Mouse (Mus musculus): Measurements from ENCODE around the gene Scn8a.

Scn8a gene

DNA sequence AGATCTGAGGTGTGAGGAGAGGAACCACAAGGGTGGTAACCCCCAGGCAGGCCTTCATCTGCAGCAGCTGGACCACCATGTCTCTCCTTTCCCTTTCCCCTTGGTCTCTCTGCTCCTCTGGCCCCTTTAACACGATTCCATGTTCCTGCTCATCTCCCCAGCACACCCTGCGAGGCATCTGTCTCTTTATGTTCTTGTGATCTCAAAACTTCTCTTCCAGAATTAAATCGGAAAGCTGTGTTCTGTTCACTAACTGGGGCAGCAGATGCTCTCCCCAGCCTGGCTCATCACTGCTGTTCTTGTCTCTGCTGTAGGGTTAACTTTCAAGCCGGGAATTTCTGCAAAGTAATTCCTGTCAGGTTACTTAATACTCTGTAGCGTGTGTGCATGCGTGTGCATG is 91.3 kb downstream of the Scn8a start:
- DNase-seq, result no peak

DNA sequence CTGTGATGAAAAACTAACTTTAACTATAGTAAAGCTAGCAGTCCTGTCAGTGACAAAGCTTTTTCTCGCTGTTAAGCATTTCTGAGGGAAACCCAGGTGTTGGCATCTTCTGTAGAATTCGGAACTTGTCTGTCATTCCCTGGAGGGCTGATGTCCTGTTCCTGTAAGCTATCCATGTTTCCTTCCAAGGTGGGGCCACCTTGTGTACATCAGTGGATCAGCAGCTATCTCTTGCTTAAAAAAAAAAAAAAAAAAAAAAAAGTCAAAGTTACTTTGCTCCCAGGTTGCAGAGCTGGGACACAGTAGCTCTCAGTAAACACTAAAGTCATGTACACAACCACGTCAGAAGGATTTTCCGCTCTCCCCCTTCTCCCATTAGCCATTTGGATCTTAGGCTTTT is 91.9 kb downstream of the Scn8a start:
- DNase-seq, result no peak

DNA sequence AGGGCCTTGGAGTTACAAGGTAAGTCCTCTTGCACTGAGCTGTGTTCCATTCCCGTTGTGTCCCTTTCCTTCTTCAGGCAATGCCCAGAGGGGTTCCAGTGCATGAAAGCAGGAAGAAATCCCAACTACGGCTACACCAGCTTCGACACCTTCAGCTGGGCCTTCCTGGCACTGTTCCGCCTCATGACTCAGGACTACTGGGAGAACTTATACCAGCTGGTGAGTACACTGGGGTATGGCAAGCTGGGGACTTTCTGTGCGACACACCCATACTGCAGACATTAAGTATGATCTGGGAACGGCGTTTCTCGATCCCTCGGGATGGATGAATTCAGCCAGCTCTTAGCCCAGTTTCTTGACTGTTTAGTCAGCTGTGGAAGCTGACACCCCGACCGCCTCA is 101.8 kb downstream of the Scn8a start:
- DNase-seq, result no peak

DNA sequence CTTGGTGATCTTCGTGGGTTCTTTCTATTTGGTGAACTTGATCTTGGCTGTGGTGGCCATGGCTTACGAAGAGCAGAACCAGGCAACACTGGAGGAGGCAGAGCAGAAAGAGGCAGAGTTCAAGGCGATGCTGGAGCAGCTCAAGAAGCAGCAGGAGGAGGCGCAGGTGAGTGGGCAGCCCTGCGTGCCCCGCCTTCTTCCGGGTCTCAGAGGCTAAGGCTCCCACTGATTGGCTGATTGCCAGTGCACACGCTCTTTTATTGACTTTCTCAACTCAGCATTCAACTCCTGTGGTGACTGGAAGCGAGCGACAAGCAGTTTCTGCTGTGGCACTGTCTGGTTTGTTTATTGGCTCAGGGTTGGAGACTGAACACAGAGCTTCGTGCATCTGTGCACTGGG is 103.1 kb downstream of the Scn8a start:
- DNase-seq, result no peak

DNA sequence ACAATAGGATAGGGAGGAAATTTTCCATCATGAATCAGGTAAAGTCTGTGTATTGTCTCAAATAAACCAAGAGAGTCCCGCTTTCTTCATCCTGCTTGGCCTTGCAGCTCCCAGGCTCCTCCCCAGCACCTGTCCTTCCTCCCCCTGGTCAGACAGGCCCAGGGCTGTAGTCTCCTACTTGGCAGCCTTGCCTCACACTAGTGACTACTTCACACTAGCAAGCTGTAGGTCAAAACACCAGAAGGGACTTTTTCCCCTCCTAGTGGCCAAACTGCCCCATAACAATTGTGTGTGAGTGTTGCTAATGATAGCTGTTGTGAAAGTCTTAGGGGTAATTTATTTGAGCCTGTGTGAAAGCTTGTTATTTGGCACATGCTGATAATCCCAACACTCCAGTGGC is 105.0 kb downstream of the Scn8a start:
- DNase-seq, result no peak

DNA sequence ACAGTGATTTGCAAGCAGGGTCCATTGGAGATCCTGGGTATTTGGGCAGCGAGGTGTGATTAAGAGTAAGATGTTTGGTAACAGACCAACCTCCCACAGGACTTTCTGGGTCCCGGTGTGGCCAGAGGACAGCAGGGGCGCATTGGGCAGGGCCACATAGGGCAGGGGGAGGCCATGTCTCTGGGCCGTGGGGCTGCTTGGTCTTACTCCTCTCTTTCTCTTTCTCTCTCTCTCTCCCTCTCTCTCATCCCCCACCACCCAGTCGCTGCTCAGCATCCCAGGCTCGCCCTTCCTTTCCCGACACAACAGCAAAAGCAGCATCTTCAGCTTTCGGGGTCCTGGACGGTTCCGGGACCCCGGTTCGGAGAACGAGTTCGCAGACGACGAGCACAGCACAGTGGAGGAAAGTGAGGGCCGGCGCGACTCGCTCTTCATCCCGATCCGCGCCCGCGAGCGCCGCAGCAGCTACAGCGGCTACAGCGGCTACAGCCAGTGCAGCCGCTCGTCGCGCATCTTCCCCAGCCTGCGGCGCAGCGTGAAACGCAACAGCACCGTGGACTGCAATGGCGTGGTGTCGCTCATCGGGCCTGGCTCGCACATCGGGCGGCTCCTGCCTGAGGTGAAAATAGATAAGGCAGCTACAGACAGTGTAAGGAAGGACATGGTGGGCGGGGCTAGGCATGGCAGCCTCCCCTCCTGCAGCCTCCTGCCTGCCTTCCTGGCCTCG is 113.9 kb downstream of the Scn8a start:
- no peak for DNase-seq

DNA sequence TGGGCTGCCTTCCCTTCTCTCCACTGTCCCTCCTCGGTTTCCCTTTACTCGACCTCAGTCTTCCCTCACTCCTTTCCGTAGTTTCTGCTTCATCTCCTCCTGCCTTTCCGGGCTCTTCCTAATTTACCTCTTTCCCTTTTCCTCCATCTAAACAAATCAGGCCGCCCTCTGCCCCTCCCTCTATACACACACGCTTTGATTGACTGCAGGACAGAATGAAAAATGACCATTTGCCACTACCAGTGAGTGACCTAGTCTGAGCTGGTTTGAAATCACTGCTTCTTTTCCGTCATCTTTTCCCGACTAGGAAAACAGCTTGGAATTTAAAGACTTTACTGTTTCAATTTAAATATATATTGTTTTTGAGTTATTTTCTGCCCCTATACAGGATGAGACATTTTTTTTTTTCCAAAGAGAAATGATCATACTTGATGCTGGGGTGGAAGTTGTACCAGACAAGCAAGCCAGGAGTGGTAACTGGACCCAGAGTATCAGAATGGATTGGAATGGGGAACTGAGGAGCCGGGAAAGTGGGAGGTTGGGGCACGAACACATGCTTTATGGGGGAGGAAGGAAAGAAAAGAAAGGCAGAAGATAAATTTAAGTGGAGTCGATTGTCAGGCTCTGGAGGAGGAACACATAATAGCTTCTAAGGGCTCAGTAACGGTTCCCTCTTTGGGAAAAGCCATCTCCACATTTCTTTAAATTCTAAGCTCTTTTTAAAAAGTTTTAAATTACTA is 114.7 kb downstream of the Scn8a start:
- no peak for DNase-seq

DNA sequence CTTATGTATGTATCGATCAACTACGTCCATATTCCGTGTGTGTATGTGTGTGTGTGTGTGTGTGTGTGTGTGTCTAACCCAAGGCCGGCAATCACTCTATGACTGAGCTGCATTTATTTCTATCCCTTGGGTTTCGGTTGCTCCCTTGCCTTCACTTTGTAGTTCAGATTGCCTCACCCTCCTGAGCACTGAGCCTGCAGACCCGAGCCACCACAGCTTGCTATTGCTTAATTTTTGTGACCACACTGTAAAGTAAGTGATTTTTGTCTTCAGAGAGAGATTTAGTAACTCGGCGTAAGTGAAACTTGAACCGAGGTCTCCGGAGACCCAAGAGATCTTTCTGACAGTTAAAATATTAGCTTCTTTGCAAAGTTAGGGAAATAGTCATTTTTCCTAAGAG is 116.8 kb downstream of the Scn8a start:
- DNase-seq, result no peak

DNA sequence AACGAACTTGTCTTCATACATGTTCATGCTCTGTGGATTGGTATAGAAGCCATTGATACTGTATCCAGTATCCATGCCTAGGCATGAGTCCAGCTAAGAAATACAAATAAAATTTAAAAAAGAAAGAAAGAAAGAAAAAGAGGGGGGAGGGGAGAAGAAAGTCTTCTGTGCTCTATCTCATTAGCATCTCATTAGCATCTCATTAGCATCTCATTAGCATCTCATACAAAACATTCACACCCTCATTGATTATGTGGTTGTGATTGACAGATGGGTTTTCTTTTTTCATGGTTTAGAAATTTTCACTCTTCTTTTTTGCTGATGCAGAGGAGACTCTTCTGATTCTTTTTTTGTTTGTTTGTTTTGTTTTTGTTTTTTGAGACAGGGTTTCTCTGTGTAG is 117.4 kb downstream of the Scn8a start:
- DNase-seq, result no peak

DNA sequence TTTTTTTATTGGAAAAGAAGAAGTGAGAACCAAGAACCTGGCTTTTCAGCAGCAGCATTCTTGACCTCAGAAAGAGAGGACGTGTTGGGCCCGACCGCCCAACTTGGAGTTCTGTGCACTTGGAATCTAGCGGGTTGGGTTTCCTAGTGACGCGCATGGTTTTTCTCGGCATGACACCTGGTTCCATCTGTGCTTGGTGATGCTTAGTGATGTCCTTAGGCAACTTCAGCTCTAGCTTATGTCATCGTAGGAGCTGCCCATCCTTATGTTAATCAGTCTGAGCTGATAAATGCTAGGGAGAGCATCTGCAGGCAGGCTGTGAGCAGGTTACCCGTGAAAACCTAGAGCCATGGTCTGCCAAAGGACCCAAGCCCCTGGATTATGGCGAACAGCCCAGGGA is 120.6 kb downstream of the Scn8a start:
- DNase-seq, result no peak

DNA sequence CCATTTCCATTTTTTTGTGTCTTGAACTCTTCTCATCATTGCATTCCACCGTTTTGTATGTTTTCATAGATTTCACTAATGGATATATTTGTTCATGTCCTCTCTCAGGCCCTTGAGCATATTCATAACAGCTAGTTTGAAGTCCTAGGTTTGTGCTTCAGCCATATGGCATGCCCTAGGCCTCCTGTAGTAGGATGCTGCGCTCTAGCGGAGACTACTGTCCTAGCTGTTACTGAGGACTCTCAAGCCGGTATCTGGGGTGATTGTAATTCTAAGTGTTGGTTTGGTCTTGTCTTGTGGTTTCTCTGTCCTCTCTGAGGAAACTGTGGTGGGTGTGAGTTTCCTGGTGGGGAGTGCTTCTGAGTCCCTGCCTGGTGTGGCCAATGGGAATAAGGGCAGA is 127.4 kb downstream of the Scn8a start:
- DNase-seq, result peak; percentile 56

DNA sequence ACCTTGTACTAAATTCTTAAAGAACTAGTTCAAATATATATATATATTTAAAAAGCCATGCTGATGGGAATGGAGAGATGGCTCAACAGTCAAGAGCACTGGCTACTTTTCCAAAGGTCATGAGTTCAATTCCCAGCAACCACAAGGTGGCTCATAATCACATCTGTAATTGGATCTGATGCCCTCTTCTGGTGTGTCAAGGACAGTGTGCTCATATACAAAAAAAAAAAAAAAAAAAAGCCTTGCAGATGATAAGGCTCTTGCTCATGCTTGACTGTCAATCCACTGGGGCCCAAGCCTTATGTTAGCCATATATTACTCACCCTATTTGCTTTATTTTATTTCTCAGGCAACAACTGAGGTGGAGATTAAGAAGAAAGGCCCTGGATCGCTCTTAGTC is 132.0 kb downstream of the Scn8a start:
- DNase-seq, result no peak

DNA sequence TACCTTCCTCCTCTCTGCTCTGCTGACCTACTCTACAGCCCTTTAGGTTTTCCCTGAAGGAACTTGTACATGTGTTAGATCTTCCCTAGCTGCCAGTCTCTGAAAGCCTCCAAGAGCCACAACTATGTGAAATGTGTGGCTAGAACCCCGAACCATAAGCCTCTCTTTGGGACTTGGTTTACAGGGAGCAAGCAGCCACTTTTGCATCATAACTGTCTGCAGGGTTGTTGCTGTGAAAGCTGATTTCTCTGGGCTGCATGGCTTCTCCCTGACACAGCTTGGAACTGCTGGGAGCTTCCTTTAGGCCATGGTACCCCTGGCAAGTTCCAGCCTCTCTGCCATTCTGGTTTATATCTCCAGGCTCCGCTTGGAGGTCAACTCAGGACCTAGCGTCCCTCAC is 132.8 kb downstream of the Scn8a start:
- no peak for DNase-seq

DNA sequence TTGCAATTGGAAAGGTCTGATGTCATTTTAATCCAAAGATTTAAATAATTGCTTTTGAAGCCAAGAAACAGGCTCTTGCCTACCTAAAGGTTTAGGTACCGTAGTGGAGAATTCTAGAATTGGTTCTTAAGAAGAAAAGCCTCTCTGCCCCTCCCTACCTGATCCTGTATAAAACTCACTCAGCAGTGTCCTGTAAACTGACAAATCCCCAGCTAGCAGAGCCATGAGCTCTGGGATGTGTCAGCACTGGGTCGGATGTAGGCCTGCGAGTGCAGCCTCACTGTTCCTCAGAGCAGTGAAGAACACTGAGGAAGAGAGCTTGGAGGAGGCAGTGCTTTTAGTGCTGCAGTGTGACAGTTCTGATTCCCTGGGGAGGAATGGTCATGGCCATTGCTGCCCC is 134.9 kb downstream of the Scn8a start:
- no peak for DNase-seq

DNA sequence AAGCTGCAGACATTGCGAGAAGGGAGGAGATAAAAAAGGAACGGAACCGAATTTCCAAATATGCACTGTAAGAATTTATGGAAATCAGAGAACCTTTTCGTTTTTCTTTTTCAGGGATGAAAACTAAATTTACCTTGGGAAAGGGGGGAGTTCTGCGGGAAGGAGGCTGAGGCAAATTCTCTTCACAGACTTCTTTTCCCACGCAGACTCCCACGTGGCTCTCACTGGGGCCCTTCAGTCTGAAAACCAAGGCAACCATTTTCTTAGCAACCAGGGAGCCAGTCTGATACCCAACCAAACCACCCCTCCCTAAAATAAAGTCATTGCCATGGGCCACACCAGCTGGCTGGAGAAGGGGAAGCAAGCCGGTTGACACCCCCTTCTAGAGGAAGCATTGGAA is 136.1 kb downstream of the Scn8a start:
- DNase-seq, result no peak

DNA sequence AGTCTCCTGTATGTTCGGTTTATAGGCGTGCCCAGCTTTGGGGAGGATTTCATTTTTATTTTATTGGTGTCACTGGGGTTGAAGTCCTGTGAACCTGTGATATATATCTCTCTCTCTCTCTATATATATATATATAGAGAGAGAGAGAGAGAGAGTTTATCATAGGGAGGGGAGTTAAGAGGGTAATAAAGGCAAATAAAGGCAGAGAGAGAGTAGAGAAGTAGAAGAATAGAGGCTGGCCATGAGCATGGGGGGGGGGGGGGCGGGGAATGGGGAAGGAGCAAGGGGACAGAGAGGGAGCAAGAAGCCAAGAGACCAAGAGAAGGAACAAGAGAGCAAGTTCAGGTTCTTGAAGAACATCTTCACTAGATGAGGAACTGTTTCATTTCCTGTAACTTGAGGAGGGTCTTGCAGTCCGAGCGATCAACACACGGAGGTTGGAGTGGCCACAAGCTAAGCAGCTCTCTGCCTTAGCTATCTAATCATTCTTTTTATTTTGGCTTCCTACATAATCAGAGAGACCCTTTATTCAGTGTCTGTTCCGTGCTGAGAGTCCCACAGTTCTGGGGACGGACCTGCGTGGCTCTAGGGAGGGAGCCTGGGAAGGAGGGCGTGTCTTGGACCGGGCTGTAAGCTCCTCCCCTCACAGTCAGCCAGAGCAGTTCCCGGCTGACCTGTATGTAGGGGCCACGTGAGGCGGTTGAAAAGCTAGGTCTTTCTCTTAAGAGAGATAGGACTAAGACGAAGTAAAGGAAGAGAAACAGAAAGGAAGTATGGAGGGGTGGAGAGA is 136.8 kb downstream of the Scn8a start:
- no peak for DNase-seq

DNA sequence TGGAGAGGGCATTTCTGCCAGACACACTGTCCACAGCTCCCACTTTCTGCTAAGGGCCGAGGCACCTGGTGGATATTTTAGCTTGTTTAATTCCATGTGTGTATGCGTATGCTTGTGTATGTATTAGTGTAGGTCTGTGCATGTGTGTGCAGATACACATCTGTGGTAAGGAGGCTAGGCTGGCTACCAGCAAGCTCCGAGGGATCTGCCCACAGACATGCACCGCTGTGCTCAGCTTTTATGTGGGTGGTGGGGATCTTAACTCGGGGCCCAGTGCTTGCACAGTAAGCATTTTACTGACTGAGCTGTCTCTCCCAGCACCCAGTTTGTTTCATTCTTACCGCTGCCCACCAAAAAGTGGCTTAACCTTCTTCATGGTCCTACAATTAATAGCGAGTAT is 137.6 kb downstream of the Scn8a start:
- no peak for DNase-seq

DNA sequence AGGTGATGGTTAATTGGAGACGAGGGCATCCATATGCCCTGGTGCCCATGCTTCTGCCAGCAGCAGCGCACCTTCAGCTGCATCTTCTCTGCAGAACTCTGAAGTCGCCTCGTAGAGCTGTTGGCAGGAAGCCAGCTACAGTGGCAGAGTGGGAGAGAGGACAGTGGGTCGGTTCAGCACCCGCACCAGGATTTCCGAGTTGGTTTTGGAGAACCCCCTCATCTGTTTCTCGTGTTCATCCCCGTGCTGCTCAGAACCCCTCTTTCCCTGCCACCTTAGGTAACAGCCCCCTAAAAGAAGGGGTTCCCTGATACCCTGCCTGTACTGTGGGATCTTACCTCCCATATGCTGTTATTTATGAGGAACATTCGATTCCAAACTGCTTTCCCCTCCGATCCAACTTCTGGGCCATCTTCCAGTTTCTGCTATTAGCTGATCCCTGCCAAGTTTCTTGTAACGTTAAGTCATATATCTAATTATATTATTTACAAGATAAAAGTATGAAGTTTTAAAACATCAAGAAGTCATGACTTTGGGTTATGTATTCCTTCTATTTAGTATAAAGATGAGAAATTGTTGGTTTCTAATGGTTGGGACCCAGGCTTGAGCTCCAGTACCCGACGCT is 138.8 kb downstream of the Scn8a start:
- DNase-seq, result no peak

DNA sequence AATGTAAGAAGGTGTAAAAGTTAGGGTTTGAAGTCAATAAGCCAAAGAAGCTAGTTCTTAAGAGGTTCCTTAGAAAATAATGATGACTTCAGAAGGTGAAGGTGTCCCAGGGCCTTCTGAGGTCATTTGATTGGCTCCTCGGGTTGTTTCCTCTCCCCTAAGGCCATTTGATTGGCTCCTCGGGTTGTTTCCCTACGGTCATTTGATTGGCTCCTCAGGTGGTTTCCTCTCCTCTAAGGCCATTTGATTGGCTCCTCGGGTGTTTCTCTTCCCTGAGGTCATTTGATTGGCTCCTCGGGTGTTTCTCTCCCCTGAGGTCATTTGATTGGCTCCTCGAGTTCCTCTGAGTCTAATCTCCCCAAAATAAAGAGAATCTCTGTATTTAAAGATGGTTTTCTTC is 141.7 kb downstream of the Scn8a start:
- no peak for DNase-seq

DNA sequence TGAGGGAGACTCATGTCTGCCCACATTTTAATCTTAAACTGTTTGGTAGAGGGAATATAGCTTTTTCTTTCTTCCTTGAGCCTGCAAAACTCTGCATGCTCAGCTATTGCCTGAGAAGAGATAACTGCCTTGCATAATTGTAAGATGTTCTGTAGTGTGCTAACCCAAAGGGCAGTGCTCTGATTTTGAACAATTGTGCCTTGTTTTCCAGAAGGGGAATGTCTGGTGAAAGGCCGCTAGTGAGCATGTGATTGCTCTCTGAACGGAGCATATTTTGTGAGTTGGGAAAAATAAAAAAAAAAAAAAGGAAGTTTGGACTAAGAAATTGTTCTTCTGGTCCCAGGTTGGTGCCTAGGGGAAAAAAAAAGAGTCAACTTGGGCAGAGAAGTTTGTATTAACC is 159.3 kb downstream of the Scn8a start:
- no peak for DNase-seq

DNA sequence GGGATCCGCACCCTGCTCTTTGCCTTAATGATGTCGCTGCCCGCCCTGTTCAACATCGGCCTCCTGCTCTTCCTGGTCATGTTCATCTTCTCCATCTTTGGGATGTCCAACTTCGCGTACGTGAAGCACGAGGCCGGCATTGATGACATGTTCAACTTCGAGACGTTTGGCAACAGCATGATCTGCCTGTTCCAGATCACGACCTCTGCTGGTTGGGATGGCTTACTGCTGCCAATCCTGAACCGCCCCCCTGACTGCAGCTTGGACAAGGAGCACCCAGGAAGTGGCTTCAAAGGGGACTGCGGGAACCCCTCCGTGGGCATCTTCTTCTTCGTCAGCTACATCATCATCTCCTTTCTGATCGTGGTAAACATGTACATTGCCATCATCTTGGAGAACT is 170.0 kb downstream of the Scn8a start:
- DNase-seq, result no peak

DNA sequence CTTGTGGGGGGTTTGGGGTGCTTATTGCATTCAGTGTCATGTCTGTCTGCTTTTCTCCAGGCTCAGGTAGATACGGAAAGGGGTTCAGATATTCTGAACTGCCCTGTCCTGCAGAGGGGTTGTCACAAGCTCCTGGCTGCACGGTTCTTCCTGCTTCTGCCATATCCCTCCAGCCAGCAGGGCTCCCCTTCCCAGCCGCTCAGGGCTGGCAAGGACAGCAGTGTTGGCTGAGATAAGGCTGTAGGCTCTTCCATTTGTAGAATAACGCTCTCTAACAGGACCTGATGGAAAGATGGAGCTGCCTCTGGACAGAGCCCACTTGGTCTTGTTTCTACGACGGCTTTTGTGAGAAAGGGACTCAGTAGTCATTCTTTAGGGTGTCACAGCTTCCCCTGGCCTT is 172.3 kb downstream of the Scn8a start:
- DNase-seq, result no peak

DNA sequence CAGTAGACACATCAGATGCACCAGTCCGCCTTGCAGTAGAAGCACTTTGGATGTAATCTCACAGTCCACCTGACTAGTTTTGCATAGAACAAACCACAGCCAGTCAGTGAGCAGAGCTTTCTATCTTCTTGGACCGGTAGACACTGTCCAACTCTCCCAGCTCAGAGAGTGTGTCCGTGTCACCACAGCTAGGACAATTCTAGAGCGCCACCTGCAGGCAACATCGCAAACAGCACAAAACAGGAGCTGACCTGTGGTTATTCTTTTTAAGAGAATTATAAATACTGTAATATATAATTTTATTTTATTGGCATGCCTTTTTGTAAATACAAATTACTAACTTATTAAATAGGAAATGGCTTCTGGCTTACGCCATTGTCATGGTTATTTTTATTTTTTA is 173.0 kb downstream of the Scn8a start:
- DNase-seq, result peak; percentile 59

DNA sequence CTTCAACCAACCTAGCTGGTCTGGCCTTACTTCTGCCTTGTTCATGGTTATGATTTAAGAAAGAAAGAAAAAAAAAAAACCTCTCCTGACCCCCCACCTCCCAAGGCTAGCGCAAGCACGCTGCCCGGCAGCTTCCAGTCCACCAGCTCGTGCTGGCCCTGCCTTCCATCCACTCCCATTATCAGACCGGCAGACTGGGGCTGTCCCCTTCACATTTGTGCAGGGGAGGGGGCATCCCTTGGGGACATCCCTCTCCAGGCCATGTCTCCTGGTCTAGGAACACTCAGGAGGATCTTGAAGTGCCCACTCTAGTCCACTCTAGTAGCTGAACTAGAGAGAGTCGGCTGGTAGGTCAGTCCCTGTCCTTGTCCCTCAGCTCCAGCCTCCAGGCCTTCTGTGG is 174.9 kb downstream of the Scn8a start:
- DNase-seq, result no peak

All from cerebellum, adult 8-10 months (tissue).